Mouse (Mus musculus): ENCODE measurements around the gene Rnaseh1.
A peak's percentile ranks its signal among the peaks of the same experiment; 100 is the strongest.

Gene Rnaseh1

DNA sequence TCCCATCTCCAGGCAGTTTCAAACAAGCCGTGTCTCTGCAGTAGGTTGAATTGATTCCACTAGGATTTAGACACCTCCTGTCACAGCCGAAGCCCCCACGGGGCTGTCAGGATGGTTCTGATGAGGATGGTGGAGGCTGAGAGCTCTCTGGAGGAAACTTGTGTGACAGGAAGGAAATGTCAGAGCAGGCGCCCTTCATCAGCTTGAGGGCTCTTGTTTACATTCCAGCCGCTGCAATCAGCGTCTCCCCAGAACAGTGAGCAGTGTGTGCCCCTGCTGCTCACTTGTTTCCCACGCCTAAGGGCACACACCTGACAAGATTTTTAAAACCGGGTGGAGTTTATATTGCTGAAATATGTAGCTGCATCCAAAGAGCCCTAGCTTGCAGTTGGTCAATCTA lies 17.9 kb downstream of the Rnaseh1 start:
- peak; percentile 18 for DNase-seq (ENCODE audit: low spot score)

DNA sequence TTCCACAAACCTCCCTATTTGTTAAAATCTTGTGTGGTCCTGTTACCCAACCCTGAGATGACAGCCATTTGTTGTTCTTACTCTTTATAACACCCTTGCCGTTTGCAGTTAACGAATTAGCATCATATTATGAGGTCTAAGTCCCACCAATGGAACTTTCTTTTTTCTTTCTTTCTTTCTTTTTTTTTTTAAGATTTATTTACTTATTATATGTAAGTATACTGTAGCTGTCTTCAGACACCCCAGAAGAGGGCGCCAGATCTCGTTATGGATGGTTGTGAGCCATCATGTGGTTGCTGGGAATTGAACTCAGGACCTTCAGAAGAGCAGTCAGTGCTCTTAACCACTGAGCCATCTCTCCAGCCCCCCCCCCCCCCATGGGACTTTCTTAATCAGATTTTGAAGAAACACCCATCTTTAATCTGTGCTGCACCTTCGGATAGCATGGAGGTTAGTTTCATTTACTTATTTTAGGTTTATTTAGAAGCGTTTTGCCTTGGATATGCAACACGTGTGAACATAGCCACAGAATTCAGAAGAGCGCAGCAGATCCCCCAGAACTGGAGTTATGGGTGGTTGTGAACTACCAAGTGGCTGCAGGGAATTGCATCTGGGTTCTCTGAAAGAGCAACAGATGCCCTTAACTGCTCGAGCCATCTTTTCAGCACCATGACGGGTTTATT lies 24.8 kb downstream of the Rnaseh1 start:
- DNase-seq (ENCODE audit: low spot score): no peak

GRCm38 (mm10) chr12:28675121-28675924 lies 25.9 kb downstream of the Rnaseh1 start, which contains the start of gene Adi1:
Gene Adi1 (plus strand): TSS chr12:28675231.
- peak; percentile 81 for DNase-seq (ENCODE audit: low spot score)

DNA sequence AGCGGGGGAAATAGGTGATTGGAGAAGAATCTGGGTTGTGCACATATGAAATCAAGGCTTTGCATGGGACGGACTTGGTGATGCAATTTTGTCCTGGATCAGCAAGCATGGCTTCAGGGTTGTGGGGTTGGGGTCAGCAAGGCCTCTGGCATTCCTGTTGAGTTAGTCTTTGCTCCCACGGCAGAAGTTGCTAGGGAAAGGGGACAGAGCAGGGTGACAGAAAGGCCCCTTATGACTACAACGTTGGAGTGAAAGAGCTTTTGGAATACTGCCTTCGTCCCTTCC lies 26.5 kb downstream of the Rnaseh1 start:
- no peak for DNase-seq (ENCODE audit: low spot score)

DNA sequence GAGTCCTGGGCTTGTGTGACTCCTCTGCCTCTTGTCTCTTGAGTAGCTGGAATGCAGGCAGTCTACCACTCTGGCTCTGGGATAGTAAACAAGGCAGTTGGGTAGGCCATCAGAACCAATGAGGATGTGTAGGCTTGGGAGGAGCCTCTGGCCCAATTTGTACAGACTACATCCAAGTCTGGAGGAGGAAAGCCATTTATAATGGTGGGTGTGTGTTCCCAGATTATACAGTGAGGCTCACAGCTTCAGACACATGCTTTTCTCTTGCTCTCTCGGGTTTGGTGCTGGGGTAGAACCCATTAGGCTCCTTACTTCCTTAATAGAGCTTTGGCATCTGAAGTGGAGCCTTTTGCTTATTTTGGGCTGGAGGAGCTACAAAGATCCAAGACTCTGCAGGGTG lies 35.3 kb downstream of the Rnaseh1 start:
- no peak for DNase-seq (ENCODE audit: low spot score)

DNA sequence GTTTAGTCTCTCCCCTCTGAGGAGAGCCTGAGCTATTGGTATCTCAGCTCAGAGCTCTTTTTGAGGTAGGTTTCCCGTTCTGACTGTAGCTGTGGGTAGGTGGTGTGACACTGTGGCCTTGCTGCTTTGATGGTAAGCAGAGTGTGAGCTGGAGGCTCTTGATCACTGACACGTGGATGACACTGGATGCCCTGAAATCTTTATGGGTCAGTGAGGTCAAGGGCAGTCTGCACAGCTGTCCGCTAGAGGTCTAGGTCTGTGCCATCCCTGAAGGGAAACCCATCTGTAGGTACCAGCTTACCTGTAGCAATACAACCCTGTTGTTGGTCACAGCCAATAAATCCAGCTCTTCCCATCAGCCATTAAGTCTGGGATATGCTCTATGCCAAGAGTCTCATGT lies 36.4 kb downstream of the Rnaseh1 start:
- DNase-seq (ENCODE audit: low spot score): no peak

DNA sequence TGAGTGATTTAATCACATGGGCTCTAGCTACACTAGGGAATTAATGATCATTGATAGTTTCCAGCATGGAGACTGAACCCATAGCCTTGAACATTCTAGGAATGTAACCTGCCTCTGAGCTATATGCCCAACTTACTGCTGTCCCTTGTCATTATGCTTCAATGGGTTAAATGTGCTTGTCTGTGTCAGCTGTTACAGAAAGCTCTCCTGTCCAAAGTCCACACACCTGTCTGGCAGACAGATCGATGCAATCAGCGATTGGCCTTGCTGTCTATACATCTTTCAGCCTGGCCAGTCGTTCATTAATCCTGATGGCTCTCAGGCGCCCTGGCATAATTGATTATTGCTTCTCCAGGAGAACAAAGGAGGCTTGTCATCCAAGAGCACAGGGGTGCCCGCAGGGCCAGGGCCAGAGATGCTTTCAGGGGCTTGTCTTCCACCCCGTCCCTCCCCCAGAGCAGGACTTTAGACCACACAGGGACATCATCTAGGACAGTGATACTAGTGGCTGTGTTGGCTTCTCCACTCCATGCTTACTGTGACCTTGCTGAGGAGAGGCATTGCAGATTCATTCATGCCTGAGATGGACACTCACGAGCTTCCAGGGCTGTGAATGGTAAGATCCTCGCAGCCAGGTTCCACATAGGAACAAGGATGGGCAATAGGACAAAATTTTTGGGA lies 36.9 kb downstream of the Rnaseh1 start:
- DNase-seq (ENCODE audit: low spot score): no peak

- DNase-seq (ENCODE audit: low spot score): no peak
Observed at GRCm38 (mm10) chr12:28688996-28689395, 39.6 kb downstream of the Rnaseh1 start.

DNA sequence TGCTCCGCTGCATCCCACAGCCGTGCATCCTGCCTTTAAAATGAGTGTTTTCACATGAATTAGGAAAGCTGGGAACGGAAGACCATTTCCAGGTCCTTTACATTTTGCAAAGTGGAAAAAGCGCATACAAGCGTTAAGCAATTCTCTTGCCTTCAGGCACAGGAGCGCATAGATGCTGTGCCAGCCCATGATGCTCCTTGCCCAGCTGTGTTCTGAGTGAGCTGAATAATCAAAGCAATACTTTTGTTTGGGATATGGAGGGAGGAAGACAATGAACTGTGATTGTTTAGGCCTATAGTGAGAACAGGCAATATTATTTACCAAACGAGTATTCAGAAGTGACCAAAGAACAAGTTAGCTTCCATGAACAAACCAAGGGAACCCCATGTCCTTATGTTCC lies 41.3 kb downstream of the Rnaseh1 start:
- DNase-seq (ENCODE audit: low spot score): no peak

DNA sequence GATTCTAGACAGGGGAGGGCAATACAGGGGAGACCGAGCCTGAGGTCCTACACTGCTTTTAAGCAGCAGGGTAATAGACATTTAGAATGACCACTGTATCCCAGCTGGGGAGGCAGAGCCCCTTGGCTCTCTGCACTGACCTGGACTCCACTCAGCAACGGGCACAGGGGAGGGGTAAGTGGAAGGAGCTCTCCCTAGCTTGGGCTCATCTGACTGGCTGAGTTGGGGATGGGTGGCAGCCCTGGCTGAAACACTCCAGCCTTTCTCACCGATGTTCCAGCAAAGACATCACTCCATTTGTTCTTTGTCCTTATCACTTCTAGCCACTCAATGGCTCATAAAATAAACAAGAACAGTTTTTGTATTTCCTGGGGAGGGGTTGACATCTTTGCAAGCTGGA lies 44.3 kb downstream of the Rnaseh1 start:
- no peak for DNase-seq (ENCODE audit: low spot score)

DNA sequence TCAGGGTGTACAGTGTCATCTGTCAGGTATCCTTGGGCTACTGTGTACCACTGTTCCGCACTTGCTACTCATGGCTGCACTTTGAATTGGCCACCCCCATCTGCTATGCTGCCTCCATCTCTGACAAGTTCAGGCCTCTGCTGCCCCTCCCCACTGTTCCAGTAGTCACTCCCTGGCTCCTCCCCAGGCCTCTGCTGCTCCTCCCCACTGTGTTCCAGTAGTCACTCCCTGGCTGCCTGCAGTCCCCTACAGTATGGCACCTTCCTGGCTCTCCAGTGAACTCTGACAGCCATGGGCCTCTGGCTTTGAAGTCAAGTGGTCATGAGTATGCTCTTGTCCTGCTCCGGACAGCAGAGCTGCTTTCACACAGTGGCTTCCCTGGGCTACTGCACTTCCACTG lies 44.8 kb downstream of the Rnaseh1 start:
- peak; percentile 8 for DNase-seq (ENCODE audit: low spot score)

DNA sequence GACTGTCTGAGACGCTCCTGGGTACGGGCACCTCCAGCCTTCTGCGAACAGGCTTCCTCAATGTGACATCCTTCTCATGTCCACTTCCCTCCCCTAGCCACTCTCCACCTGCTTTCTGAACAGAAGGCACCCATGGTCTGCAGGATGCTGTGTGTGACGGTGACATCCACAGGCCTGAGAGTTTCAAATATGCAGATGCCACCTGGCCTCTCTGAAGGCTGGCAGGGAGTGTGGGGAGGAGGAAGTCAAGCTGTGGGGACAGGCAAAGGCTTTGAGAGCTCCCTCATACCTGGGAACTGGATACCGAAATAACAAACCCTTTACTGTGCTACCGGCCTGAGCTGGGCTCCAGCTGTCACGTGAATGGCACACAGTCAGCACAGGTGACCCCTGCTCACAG lies 45.4 kb downstream of the Rnaseh1 start:
- DNase-seq (ENCODE audit: low spot score): no peak

DNA sequence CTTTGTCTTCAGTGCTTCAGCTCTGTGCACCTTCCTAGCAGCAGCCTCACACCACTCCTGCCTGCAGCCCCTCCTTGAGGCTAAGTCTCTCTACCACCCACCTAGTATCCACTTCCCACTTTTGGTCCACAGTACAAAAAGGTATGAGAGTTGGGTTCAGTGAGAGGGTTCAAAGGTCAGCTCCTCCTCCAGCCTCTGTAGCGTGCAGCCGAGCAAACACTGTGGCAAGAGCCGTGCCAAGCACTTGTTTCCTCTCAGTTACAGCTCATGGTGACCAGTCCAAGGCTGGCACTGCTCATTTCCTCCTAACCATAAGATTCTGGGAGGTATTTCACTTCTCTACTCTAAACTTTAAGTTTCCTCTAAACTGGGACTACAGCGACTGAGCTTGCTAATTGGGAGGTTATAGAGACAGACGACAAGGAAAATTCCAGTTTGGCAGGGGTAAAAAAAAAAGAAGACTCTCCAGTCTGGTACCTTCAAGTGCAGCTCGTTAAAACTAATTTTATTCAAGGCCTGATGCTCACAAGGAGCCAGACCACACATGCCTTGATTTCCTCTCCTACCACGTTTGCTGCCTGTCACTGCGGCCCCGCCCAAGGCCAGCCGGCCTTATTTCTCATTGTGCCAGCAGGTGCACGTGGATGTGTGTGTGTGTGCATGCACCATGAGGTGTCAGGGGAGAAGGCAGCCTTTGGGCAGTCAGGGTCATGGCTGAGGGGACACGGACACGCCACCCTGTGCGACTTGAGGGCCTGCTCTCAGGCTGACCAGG lies 48.6 kb downstream of the Rnaseh1 start:
- peak; percentile 38 for DNase-seq (ENCODE audit: low spot score)

DNA sequence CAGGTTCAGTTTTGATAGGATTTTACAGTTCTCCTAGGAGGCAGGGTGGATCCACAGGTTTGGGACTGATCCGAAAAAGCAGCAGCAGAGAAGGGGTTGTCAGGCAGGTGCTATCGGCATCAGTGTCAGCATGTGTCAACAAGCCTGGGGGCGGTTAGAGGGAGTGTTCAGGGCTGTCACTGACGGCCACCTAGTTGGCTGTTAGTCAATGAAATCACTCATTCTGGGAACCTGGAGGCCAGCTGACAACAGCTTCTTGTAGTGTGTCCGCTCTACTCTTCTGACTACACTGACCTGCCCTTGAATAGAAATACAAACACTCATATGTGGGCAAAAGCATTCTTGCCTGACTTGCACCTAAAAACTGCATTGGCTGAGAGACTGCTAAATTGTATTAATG lies 49.7 kb downstream of the Rnaseh1 start:
- no peak for DNase-seq (ENCODE audit: low spot score)

- peak; percentile 65 for DNase-seq (ENCODE audit: low spot score)
Observed at GRCm38 (mm10) chr12:28699656-28700055, 50.3 kb downstream of the Rnaseh1 start.

- DNase-seq (ENCODE audit: low spot score): no peak
Observed at GRCm38 (mm10) chr12:28700101-28700511, 50.7 kb downstream of the Rnaseh1 start.

- no peak for DNase-seq (ENCODE audit: low spot score)
Observed at GRCm38 (mm10) chr12:28700561-28701025, 51.2 kb downstream of the Rnaseh1 start.

DNA sequence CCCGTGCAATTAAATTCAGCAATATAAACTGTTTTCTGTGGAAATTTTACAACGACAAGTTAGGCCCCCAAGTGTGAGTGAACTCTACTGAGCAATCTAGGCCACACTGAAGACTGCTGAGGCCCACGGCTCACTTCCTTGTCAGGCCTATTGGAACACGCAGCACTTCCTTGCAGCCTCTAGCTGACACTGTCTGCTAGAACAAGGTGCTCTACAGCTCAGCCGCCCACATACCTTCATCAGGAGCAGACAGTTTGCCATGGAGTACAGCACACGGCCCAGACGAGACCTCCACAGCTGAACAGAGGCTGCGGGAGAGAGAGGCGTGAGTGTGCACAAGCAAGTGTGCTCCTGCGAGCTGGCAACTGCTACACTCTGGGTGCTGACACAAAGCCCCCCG lies 51.9 kb downstream of the Rnaseh1 start:
- DNase-seq (ENCODE audit: low spot score): no peak

- DNase-seq (ENCODE audit: low spot score): no peak
Observed at GRCm38 (mm10) chr12:28704381-28704780, 55.0 kb downstream of the Rnaseh1 start.

DNA sequence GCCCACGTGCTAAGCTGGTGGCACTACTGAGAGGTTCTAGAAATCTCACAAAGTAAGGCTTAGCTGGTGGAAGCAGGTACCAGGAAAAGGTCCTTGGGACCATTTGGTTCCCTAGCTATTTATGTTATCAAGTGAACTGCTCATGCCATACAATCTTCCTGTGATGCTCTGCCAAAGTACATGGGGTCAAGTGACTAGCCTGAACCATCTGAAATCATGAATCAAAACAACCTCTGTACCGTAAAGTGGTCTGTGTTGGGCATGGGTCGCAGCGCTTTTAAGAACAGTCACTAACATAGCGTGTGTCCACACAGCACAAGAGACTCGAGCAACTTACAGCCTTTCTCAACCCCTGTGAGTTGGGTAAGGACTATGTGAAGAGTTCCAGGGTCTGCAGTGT lies 55.8 kb downstream of the Rnaseh1 start:
- DNase-seq (ENCODE audit: low spot score): no peak

DNA sequence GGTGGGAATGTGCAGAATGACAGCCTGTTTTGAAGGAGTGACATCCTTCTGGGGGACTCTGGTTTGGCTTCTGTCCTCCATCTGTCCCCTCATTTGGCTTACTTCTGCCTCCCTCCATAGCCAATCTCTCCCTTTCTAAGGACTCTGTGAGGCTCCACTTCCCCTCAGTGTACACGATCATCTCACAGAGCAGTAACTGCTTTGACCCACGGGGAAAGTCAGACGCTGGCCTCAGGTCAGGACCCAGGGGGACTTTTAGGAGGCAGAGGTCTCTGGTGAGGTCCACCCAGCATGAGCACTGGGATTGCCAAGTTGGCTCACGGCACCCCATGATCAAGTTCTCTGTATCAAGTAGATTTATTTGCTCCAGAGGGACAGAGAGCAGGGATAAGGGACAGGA lies 58.8 kb downstream of the Rnaseh1 start:
- DNase-seq (ENCODE audit: low spot score): no peak
